Mouse (Mus musculus) megakaryocyte progenitor cell, adult 5-6 weeks (primary cell): Measurements from ENCODE around the gene Gm20820. TPM values are rescaled to one million over a fixed set of nuclear protein-coding genes. Genes with fewer than 3 reads are reported as not detected.
"Not testable (repeated sequence)": the region's sequence is repeated elsewhere in the genome, so short reads cannot be mapped to it uniquely, and the experiment has no call there.

ENCODE experiments used
- ATAC-seq: replicated peaks from 2 replicates; pipeline ENCODE4 v1.8.0; 2016; ENCODE audit warnings: mild to moderate bottlenecking, moderate TSS enrichment, inconsistent platforms; ENCODE audit not compliant: poor library complexity
- total RNA-seq, 2 experiments: library from RNA; stranded (forward) in 1 of 2; stranded (reverse) in 1 of 2; fragments of 157-497, 149-512 nt in 1 of 2; fragments of 200-1000 nt in 1 of 2; gene quantifications; 2 replicates each; pipeline versions ENCODE4 v1.2.3 to v1.2.4; 2015 to 2017

The Gm20820 gene
- total RNA-seq (2015): not detected in 2 replicates
- total RNA-seq (2017): not detected in 2 replicates

- not testable (repeated sequence) for ATAC-seq
Measured at GRCm38 (mm10) chrY:86061472-86061871, at the start of gene Gm20820. Gm20820 (plus strand) TSS chrY:86061772.
